8 mouse cellular contexts compared by ENCODE assay signal in genomic region chr6:37441251-37442011, GRCm38 (mm10). TPM values are rescaled to one million over a fixed set of nuclear protein-coding genes. Genes with fewer than 3 reads are reported as not detected.
DNase-seq lines count a peak whose midpoint lies in the region; ATAC-seq and TF ChIP-seq lines count a peak whose summit lies in the region.

No protein-coding gene starts in this region.

- intact Hi-C loops in heart, adult 2 months (cut with DNase I): loop anchor here (2.0 kb wide), 1 partner anchor 23 kb away; no protein-coding TSS in a partner anchor

- peak overlapping the region; percentile 82 for H3K9ac ChIP-seq in heart, adult 2 months (ENCODE audit: low read depth, low read length)
- H3K9ac ChIP-seq in heart, embryonic 13.5 days: peak overlapping the region; percentile 99
- peak overlapping the region; percentile 91 for H3K9ac ChIP-seq in limb, embryonic 14.5 days (ENCODE audit: low read depth, low read length, severe bottlenecking)

- H3K4me1 ChIP-seq in heart, adult 2 months (ENCODE audit: control insufficient read depth, insufficient read depth, low read length): peaks cover 5% of the 10 kb centered on the region
- H3K4me1 ChIP-seq in cortical plate, adult 2 months (ENCODE audit: control insufficient read depth, insufficient read depth, low read length): peaks cover 1% of the 10 kb centered on the region; the same call in 1 of the 2 replicates
- peaks cover 42% of the 10 kb centered on the region for H3K4me1 ChIP-seq in heart, embryonic 13.5 days
- H3K4me1 ChIP-seq in limb, embryonic 14.5 days (ENCODE audit: control insufficient read depth, insufficient read depth, low read length): peaks cover 19% of the 10 kb centered on the region

- H3K4me3 ChIP-seq in heart, adult 2 months: peak overlapping the region; percentile 100
- H3K4me3 ChIP-seq in cortical plate, adult 2 months (ENCODE audit: insufficient read depth, low read length): peak overlapping the region; percentile 59
- H3K4me3 ChIP-seq in heart, embryonic 13.5 days: peak overlapping the region; percentile 92
- H3K4me3 ChIP-seq in limb, embryonic 14.5 days (replicated peaks; ENCODE audit: low read length): peak overlapping the region; percentile 88
- peak overlapping the region; percentile 88 for H3K4me3 ChIP-seq in myocyte

- H3K4me2 ChIP-seq in heart, embryonic 13.5 days: peak overlapping the region; percentile 92
- peak overlapping the region; percentile 83 for H3K4me2 ChIP-seq in limb, embryonic 14.5 days (replicated peaks; ENCODE audit: low read depth, low read length, severe bottlenecking)
- peak overlapping the region; percentile 79 for H3K4me2 ChIP-seq in myocyte (ENCODE audit: low read depth)

- peak overlapping the region; percentile 89 for H3K27ac ChIP-seq in heart, adult 2 months
- H3K27ac ChIP-seq in cortical plate, adult 2 months (ENCODE audit: insufficient read depth, low read length): 0 out of 2 replicates have a peak overlapping the region, but pooled peaks have one; percentile 3
- H3K27ac ChIP-seq in heart, embryonic 13.5 days (replicated peaks): peak overlapping the region; percentile 96
- peak overlapping the region; percentile 94 for H3K27ac ChIP-seq in limb, embryonic 14.5 days (replicated peaks; ENCODE audit: low read depth, low read length)

- H3K79me2 ChIP-seq in heart, adult 2 months (replicated peaks; ENCODE audit: control insufficient read depth, insufficient read depth, low read length): peaks cover 2% of the 10 kb centered on the region; the same call in 1 of the 2 replicates
- H3K79me2 ChIP-seq in myocyte (ENCODE audit: control insufficient read depth, insufficient read depth): peaks cover 52% of the 10 kb centered on the region

- no peak for TF ChIP-seq EP300 in heart, adult 2 months (IDR thresholded peaks at IDR 0.05; ENCODE audit: insufficient read depth, low read depth, low read length)

- WGBS in heart, adult 2 months: under 1% methylated on average over 40 of the region's 40 CpGs
- WGBS in heart, embryonic 13.5 days: 1% methylated on average over 40 of the region's 40 CpGs
- WGBS in limb, embryonic 14.5 days: under 1% methylated on average over 40 of the region's 40 CpGs

- H3K36me3 ChIP-seq in heart, adult 2 months (ENCODE audit: control insufficient read depth, insufficient read depth, low read length): peaks cover 2% of the 10 kb centered on the region; the same call in 1 of the 2 replicates
- peaks cover 22% of the 10 kb centered on the region for H3K36me3 ChIP-seq in heart, embryonic 13.5 days
- peaks cover 18% of the 10 kb centered on the region; the same call in 1 of the 2 replicates for H3K36me3 ChIP-seq in limb, embryonic 14.5 days (ENCODE audit: control insufficient read depth, insufficient read depth, low read length)
- no peaks in the 10 kb centered on the region for H3K36me3 ChIP-seq in myocyte (ENCODE audit: control insufficient read depth, insufficient read depth)

- ATAC-seq in heart, embryonic 13.5 days (ENCODE audit: extremely low read depth, insufficient number of reproducible peaks, low FRiP score, low TSS enrichment): peak; percentile 37
- peak; percentile 23 for ATAC-seq in limb, embryonic 14.5 days (ENCODE audit: low FRiP score, low read depth)

- TF ChIP-seq POLR2A in heart, adult 2 months (IDR thresholded peaks at IDR 0.05; ENCODE audit: insufficient read depth, low read depth, low read length): no peak
- TF ChIP-seq POLR2A in cortical plate, adult 2 months (IDR thresholded peaks at IDR 0.05; ENCODE audit: extremely low read depth, insufficient read depth, low read length): no peak
- TF ChIP-seq POLR2A in limb, embryonic 14.5 days (IDR thresholded peaks at IDR 0.05; ENCODE audit: borderline replicate concordance, extremely low read depth, insufficient read depth, insufficient read length): 0 out of 2 replicates have a peak, but pooled peaks have one; percentile 15
- TF ChIP-seq POLR2A in myocyte (IDR thresholded peaks at IDR 0.05; ENCODE audit: insufficient read length, low read depth): no peak

- H3K9me3 ChIP-seq in heart, embryonic 13.5 days: no peaks in the 10 kb centered on the region
- peaks cover 4% of the 10 kb centered on the region; the same call in 1 of the 2 replicates for H3K9me3 ChIP-seq in limb, embryonic 14.5 days (ENCODE audit: control insufficient read depth, low read length)

- H3ac ChIP-seq in myocyte (ENCODE audit: control insufficient read depth, insufficient read length): peak overlapping the region; percentile 17

- no peak for TF ChIP-seq CTCF in heart, adult 2 months (IDR thresholded peaks at IDR 0.05)
- no peak for TF ChIP-seq CTCF in cortical plate, adult 2 months (IDR thresholded peaks at IDR 0.05; ENCODE audit: extremely low read depth, insufficient read depth, low read length)

- DNase-seq in heart, adult 2 months: no peak
- DNase-seq in heart, postnatal 4 days: no peak
- DNase-seq in CD4-positive, CD25-positive, alpha-beta regulatory T cell, adult 2 months (ENCODE audit: low read depth, low spot score): peak; percentile 65
- no peak for DNase-seq in limb, embryonic 14.5 days (ENCODE audit: low spot score)
- no peak for DNase-seq in urinary bladder, postnatal 25 days (ENCODE audit: low spot score)

- no peaks in the 10 kb centered on the region for H3K27me3 ChIP-seq in heart, adult 2 months (ENCODE audit: control insufficient read depth, insufficient read depth, low read length)
- no peaks in the 10 kb centered on the region for H3K27me3 ChIP-seq in heart, embryonic 13.5 days (replicated peaks)
- H3K27me3 ChIP-seq in limb, embryonic 14.5 days (ENCODE audit: control insufficient read depth, insufficient read depth, low read length): no peaks in the 10 kb centered on the region
- H3K27me3 ChIP-seq in myocyte (ENCODE audit: control insufficient read depth, insufficient read depth, insufficient read length): no peaks in the 10 kb centered on the region

TF ChIP-seq in myocyte, 11 proteins besides CTCF, POLR2A, EP300 and RAD21:
- TF ChIP-seq TCF12 (IDR thresholded peaks at IDR 0.05; ENCODE audit: insufficient read depth, poor library complexity, severe bottlenecking): no peak

RNA-seq across cellular contexts. Expression of gene Creb3l2, which starts 0.5 kb away (rescaled TPM):
- 10 to 100 TPM; 20.5 to 26.5 TPM for total RNA-seq in heart, adult 2 months (2021)
- 16.7 and 19.2 TPM in 2 replicates for polyA plus RNA-seq in heart, adult 2 months (2012; rRNA removed)
- total RNA-seq in heart, postnatal 4 days (2021): 10 to 100 TPM; 61.7 to 66.7 TPM
- polyA plus RNA-seq in cortical plate, adult 2 months (2012; rRNA removed): 4.9 and 5.6 TPM in 2 replicates
- 29.9 and 30.1 TPM in 2 replicates for polyA plus RNA-seq in heart, embryonic 13.5 days (2015; fragmentation: Nextera tagmentation; extraction: Ambion mirVana)
- polyA plus RNA-seq in limb, embryonic 14.5 days (2012; rRNA removed): 51.7 and 60.1 TPM in 2 replicates
- 44.4 and 48.2 TPM in 2 replicates for polyA plus RNA-seq in limb, embryonic 14.5 days (2014; fragmentation: Nextera tagmentation; extraction: Ambion mirVana)
- 11.2 TPM for polyA plus RNA-seq in myocyte (2012; fragmentation: generic; extraction: Trizol)

Comparison
In these comparisons a context has a peak if more than half of its experiments do, and no peak if none do; other contexts are left out.
1. H3K27ac ChIP-seq: peak in every context shown above with its lines; median percentile 96 in heart, embryonic 13.5 days; 94 in limb, embryonic 14.5 days; 89 in heart, adult 2 months; 3 in cortical plate, adult 2 months.